Mouse (Mus musculus) kidney, postnatal 36 days (tissue): ENCODE measurements around the gene Birc7.
A peak's percentile ranks its signal among the peaks of the same experiment; 100 is the strongest.

Source experiments
- DNase-seq, 2 experiments: peaks; one replicate each; pipeline ENCODE4 v3.0.0; 2021 to 2022; ENCODE audit warnings: mixed read lengths in 2 of 2

The Birc7 gene

DNA sequence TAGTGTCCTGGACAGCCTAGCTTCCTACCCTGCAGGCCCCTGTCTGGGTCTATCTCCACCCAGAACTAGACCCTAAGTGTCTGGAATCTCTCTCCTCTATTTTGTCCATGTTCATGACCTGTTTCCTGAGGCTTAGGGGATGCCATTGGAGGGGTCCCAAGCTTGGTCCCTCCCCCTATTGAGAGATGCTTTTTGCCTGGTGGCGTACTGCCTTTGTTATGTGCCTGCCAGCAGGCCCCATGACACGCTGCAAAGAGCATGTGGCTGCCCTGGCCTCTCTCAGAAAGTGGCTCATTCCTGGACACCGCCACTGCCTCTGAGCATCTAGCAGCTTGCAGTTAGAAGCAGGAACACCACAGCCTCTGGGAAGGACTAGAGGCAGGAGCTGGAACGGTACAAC lies at the start of gene Birc7:
Birc7 (plus strand) TSS at position 301 of the 400 bp plus-strand sequence.
- DNase-seq, result no peak

DNA sequence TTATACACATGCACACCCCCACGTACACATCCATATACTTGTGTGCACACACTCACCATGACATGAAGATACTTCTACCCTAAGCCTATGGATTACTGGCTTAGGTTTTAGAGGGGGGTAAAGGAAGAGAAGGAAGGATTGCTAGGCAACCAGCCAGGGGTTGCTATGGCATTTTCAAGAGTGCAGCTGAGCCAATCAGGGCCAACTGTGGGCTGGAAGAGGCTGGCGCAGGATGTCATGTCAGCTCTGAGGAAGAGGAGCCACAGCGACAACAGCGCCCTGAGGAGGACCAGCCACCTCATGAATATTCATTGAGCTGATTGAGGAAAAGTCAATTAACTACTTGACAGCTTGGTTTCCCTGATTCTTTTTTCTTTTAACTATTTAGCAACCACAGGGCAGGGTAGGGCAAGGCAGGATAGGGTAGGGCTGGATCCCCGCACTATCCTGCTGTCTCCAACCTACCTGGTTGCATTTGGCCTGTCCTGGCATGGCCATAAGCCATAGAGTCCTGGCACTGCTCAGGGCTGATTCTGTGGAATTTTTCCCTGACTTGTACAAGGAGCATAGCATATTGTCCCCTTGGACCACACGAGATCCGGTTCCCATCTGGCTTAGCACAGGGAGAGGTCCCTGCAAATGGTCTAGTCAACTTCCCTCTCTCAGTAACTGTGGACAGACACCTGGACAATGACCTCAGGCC lies 49.3 kb upstream of the Birc7 start:
- no peak for DNase-seq

DNA sequence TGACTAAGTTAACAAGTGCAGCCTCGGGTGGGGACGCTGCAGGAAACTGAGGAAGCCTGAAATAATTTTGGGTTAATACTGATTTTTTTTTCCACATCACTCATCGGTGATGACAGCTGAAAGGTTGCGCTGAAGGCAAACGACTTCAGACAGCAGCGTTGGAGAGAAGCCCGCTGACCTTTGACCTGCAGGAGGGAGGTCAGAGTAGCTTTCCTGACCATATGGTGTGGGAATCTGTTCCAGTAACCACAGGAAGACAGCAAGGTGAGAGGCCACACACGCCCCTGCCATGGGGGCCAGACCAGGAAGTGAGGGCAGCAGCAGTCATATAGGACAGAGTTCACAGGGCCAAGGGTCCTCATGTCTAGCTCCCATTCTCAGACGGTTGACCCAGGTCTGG lies 47.5 kb upstream of the Birc7 start:
- peak in 1 of 2 experiments; percentile 14 for DNase-seq

DNA sequence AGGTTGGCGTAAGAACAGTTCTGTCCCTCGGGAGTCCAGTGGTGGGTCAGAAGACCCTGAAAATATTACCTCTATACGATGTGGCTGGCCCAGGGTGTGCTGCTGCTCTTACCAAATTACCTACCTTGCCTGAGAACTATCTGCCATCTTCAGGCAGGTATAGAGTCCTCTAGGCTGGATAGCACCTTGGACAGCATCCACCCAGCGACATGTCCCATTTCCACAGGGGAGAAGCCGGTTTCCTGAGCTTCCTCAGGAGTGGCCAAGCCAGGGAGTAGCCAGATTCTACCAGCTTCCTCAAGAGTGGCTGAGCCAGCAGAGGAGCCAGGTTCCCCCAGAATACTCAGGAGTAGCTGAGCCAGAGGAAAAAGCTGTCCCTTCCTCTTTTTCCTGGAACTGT lies 43.6 kb upstream of the Birc7 start:
- peak in 1 of 2 experiments; percentile 19 for DNase-seq

GRCm38 (mm10) chr2:180889271-180889920 lies 39.4 kb upstream of the Birc7 start:
- DNase-seq, result no peak

DNA sequence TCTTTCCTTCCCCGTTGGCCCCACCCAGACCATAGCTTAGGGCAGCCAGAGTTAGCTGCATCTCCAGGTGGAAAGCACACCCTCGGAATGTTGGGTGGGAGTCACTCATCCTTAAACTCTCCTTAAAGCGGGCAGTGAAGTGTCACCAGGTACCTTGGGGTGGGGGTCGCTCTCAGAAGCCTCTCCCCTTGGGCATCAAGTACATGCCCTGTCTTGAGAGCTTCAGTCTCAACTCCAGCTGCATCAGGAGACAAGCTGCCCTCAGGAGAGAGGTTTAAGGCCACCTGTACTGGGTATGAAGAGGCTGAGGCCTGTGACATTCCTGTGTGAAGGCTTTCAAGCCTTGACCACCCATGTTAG lies 38.9 kb upstream of the Birc7 start:
- DNase-seq, result no peak

GRCm38 (mm10) chr2:180890422-180891074 lies 38.3 kb upstream of the Birc7 start:
- DNase-seq, result no peak

DNA sequence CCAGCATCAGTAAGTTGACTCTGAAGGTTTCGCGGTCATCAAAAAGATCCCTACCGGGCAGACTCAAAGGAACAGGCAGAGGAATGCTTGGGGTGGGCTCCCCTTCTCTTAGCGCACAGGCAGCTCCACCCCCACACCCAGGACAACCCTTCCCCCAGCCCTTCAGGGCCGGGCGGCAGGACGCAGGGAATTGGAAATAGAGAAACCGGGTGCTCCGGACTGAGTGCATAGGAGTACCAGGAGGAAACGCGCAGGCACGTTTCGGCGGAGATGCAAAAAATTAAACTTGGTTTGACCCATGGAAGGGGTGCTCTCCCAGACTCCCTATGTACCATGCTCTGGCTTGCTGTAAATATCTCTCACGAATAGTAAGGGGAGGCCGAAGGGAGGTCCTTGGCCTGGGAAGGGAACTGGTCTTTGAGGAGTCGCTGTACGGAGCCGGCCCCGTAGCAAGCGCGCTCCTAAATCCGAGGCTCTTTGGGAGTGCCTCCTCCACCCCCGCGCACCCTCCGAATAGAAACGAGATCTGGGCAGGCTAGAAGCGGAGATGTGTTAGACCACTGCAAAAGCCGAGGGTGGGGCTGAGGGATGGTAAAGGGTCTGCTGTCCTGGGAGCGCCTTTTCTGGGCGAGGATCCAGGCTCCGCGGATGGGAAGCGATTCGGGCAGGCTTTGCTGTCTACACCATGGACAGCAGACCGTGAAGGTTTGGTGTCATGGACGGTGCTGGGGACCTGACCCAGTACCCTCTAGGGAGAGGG lies 37.6 kb upstream of the Birc7 start:
- no peak for DNase-seq

DNA sequence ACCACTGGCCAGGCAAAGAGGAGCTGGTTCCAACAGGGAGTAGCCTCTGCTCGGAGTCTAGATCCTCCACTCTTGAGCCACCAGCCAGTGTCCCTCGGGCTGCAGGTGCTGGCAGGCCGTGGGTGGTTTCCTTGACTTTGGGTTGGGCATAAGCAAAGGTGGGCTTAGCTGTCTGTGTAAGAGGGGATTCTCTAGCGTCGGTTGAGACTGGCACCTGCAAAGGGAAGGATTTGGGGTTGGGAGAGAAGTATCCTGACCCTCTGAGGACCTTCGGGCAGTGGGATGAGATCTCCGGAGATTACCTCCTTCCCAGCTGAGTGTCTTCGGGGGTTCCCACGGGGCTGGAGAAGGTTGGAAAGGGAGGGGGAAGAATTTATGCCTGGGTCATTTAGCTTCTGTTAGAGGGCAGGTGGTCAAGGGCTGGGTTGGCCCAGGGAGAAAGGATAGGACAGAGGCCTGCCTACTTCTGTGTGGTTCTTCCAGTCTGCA lies 36.9 kb upstream of the Birc7 start:
- DNase-seq, result no peak

GRCm38 (mm10) chr2:180892841-180893521 lies 35.8 kb upstream of the Birc7 start:
- DNase-seq, result peak in 1 of 2 experiments; percentile 21

DNA sequence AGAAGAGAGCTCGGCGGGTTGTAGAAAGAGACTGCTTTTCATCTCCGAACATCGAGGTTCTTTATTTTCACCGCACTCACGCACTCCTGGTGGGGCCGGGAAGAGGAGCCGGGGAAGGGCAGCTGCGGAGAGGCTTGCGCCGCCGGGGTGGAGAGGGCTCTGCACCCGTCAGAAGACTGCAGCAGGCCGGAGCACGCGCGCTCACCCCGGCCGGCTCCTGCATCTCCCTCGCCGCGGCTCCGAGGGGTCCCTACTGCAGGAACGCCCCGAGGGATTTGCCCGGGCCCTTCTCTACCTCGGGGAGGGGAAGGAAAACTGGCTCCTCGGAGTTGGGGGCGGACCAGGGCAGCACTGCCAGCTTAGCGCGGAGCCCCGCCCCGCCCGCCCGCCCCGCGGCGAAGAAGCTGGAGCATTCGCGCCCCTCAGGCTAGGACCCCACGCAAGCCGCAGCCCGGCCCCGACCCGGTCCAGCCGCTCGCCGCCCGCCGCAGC lies 35.2 kb upstream of the Birc7 start:
- peak in 1 of 2 experiments; percentile 8 for DNase-seq

- DNase-seq, result peak; percentile 32 to 76
Observed at GRCm38 (mm10) chr2:180894029-180894623, 34.7 kb upstream of the Birc7 start.

DNA sequence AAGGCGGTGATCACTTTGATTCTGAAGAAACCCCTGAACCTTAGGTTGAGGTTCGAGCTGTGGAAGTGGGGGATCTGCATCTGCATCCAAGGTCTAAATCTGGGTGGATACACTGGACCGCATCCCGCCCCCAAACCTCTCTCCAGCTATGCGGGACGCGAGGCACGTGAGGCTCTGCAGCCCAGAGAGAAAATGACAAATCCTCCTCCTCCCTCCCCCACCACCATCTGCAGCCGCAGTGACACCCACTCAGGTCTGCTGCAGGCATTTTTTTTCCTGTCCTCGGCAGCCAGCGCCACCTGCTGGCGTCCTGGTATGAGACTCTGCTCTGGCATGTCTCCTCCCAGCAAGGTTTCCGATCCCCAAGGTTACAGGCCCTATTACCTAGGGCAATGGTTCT lies 34.1 kb upstream of the Birc7 start:
- DNase-seq, result peak; percentile 43 to 76

DNA sequence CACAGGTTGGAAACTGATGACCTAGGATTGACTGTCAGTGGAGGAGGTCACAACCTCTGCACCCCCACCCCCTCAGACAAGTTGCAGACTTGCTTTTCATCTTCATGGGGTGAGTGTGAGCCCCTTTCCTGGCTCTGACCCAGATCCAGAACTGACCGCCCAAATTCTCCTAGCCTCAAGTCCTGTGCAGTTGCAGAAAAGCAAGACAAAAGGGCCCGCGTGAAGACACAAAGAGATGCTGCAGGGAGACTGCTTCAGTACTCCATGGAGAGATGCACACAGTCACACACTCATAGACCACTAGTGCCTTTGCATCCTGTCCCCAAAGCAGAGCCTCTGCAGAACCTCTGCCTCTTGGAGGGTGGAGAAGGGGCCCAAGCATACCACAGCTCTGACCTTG lies 33.5 kb upstream of the Birc7 start:
- no peak for DNase-seq

GRCm38 (mm10) chr2:180895837-180896525 lies 32.8 kb upstream of the Birc7 start:
- no peak for DNase-seq

- DNase-seq, result no peak
Observed at GRCm38 (mm10) chr2:180896819-180897625, 31.8 kb upstream of the Birc7 start.

DNA sequence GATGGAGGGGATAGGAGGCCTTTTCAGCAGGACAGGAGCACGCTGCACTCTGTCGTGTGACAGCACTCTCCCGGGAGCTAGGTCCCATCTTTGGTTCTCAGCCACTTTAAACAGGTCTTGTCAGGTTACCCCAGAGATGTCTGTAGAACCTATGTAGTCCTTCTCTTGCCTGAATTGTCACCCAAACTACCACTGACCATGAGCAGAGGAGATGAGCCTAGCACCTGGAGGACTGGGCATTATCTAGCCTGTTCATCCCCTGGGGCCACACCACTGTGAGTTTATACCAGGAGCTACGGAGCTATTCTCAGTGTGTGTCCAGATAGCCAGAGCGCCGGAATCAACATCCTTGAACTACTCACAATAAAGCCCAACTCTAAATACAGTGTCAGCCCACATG lies 31.0 kb upstream of the Birc7 start:
- DNase-seq, result no peak

DNA sequence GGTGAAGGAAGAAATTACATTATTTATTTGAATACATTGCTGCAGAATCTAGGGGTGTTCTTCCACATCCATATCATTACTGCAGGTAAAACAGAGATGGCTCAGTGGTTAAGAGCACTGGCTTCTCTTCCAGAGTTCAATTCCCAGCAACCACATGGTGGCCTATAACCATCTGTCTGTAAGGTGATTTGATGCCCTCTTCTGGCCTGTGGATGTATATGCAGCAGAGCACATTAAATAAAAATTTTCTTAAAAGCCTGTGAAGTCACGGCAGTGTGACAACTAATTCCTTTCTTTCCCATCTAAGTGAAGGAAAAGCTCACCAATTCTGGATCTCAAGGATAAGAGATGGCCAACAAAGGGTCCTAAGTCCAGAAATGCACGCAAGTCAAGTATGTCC lies 26.7 kb upstream of the Birc7 start:
- peak in 1 of 2 experiments; percentile 17 for DNase-seq

DNA sequence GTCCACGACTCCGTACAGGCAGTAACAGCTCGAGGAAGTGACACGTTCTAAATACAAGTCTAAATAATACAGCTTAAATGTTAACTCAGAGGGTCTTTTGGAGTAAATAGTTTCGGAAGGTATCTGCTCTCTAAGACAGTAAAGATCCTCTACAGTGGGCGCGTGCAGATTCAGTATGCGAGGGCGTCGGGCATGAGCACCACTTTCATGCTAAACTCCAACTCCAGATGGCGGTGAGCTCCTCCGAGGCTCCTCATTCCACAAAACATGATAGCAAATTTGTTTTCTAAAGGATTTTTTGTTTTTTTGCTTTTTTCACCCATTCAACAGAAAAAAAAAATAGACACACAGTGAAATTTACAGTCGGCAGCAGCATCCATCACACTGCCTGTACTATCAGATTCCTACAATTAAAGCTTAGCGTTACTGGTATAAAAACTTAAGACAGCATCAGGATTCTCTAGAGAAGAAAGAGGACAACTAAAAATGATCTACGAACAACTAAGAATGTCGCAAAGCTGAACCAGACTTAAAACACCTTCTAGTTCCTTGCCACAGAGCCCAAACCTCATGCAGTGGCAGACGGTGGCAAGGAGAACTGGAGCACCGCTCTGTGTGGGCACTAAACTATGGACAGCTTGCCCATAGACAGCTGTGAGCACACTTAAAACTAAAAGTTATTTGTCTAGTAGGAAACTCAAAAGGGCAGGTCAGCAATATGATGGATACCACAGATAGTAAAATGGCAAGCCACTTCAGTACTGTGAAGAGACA lies 24.2 kb upstream of the Birc7 start:
- DNase-seq, result no peak
